Mouse (Mus musculus) heart, embryonic 11.5 days (tissue): ENCODE results near the gene Thrsp. TPM values are rescaled to one million over a fixed set of nuclear protein-coding genes. Genes with fewer than 3 reads are reported as not detected.

Source experiments
- ATAC-seq: fragments of 200-750 bp; cut with Nextera tagmentation; replicated peaks from 2 replicates; pipeline ENCODE4 v1.8.0; 2017; ENCODE audit warnings: moderate library complexity; ENCODE audit not compliant: insufficient number of reproducible peaks, low FRiP score, low TSS enrichment
- H3K27ac ChIP-seq: fragments of 300-500 bp; sonication (generic); 2 replicates; pipeline ENCODE4 v1.5.1; 2014; ENCODE audit warnings: mild to moderate bottlenecking, low read depth, low read length
- H3K27me3 ChIP-seq: fragments of 300-500 bp; sonication (generic); 2 replicates; pipeline ENCODE4 v1.6.1; 2014; ENCODE audit warnings: mild to moderate bottlenecking, low read length, mixed read lengths; ENCODE audit not compliant: control insufficient read depth, insufficient read depth
- H3K36me3 ChIP-seq: fragments of 300-500 bp; sonication (generic); 2 replicates; pipeline ENCODE4 v1.6.1; 2014; ENCODE audit warnings: mild to moderate bottlenecking, low read length, moderate library complexity, mixed read lengths; ENCODE audit not compliant: control insufficient read depth, insufficient read depth
- H3K4me1 ChIP-seq: fragments of 300-500 bp; sonication (generic); 2 replicates; pipeline ENCODE4 v1.6.1; 2014; ENCODE audit warnings: low read length; ENCODE audit not compliant: control insufficient read depth, insufficient read depth
- H3K4me2 ChIP-seq: fragments of 300-500 bp; sonication (generic); 2 replicates; pipeline ENCODE4 v1.6.1; 2014; ENCODE audit warnings: mild to moderate bottlenecking, moderate library complexity
- H3K4me3 ChIP-seq: fragments of 300-500 bp; sonication (generic); 2 replicates; pipeline ENCODE4 v1.5.1; 2014; ENCODE audit warnings: low read depth, low read length
- H3K9ac ChIP-seq: fragments of 300-500 bp; sonication (generic); 2 replicates; pipeline ENCODE4 v1.6.1; 2014; ENCODE audit warnings: mild to moderate bottlenecking, low read depth, low read length, moderate library complexity
- H3K9me3 ChIP-seq: fragments of 300-500 bp; sonication (generic); replicated peaks from 2 replicates; pipeline ENCODE4 v1.6.1; 2016; ENCODE audit warnings: low read length; ENCODE audit not compliant: control insufficient read depth
- WGBS: fragments of 180-500 bp; shearing (Covaris S2); extraction: QIAGEN DNeasy Blood & Tissue Kit; methylation state at CpG from one replicate; pipeline ENCODE4 v1.1.7; 2014; ENCODE audit not compliant: insufficient replicate concordance; 5-methylcytosine and 5-hydroxymethylcytosine counted together
- polyA plus RNA-seq: library from polyadenylated mRNA; unstranded; fragments of >200 nt; fragmentation: Nextera tagmentation; extraction: Ambion mirVana; gene quantifications from 2 replicates; pipeline ENCODE4 v1.2.1, GENCODE M21; 2014

The Thrsp gene
- polyA plus RNA-seq, 1 experiment from 2014 or later = 0.11 TPM

DNA sequence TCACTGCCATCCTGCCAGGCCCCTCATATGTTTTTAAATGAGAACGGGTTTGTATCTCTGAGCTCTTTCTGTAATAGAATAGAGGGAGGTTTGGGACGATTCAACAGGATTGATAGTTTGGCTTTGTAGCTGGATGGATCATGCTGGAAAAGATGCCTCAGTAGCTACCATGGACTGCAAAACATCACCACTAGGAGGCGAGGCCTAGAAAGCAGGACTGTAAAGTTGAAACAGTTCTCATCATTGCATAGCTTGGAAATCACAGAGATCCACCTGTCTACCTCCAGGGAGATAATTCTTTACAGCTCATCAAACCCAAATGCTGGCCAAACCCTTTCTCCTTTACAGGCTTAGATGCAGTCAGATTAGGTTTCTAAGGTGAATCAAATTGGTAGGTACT, 6.0 kb downstream of the Thrsp start:
- no peaks in the 10 kb centered on the region for H3K9me3 ChIP-seq
- H3K4me1 ChIP-seq = no peaks in the 10 kb centered on the region
- WGBS = 77% methylated on average over 3 of the region's 3 CpGs
- H3K9ac ChIP-seq = no peak overlapping the region
- no peak overlapping the region for H3K4me3 ChIP-seq
- H3K27me3 ChIP-seq = no peaks in the 10 kb centered on the region
- peaks cover 14% of the 10 kb centered on the region for H3K36me3 ChIP-seq
- H3K4me2 ChIP-seq = no peak overlapping the region
- ATAC-seq = no peak
- H3K27ac ChIP-seq = no peak overlapping the region

DNA sequence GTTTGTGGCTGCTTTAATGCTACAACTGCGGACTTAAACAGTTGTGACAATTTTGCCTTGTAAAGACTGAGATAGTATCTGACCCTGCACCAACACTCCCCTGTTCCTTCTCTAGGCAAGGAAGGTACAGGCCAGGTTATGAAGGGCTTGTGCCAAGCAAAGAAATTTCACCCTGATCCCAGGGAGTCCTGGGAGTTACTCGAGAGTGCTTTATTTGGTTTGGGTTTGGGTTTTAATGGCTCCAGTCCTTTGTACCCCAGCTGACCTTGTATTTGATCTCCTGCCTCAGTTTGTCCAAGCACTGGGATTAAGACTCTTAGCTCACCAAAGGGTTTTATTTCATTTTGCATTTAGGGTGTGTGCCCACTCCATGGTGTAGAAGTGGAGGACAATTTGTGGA, 6.4 kb downstream of the Thrsp start:
- WGBS = 93% methylated on average over 2 of the region's 2 CpGs

DNA sequence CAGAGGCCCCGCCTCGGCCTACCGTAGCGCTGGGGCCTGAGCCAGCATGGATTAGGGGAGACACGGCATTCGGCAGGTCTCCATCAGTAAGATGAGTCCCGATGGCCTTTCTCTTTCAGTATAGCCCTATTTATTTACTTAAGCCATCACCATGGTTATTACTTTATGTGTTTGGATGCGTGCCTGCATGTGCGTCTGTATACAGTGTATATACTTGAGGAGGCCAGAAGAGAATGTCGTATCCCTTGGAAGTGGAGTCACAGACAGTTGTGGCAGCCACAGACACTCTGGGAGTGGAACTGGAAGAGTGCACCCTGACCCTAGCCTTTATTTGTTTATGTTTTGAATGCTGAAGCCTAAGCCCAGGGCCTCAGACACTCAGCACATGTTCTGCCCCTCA, 10.4 kb downstream of the Thrsp start:
- H3K9me3 ChIP-seq = no peaks in the 10 kb centered on the region
- H3K27me3 ChIP-seq = no peaks in the 10 kb centered on the region
- H3K4me3 ChIP-seq = no peak overlapping the region
- ATAC-seq = no peak
- H3K9ac ChIP-seq = no peak overlapping the region
- no peak overlapping the region for H3K4me2 ChIP-seq
- no peak overlapping the region for H3K27ac ChIP-seq
- H3K4me1 ChIP-seq = no peaks in the 10 kb centered on the region
- 90% methylated on average over 10 of the region's 10 CpGs for WGBS
- H3K36me3 ChIP-seq = peaks cover 14% of the 10 kb centered on the region

More for the DNA sequence above, 6.4 kb downstream of the Thrsp start:
- Histone ChIP-seq H3K4me1 (no peaks in the 10 kb centered on the region), H3K27ac (no peak overlapping the region), H3K9me3 (no peaks in the 10 kb centered on the region), H3K27me3 (no peaks in the 10 kb centered on the region), H3K36me3 (peaks cover 14% of the 10 kb centered on the region), H3K9ac (no peak overlapping the region), H3K4me3 (no peak overlapping the region), H3K4me2 (no peak overlapping the region)
- ATAC-seq = no peak

DNA sequence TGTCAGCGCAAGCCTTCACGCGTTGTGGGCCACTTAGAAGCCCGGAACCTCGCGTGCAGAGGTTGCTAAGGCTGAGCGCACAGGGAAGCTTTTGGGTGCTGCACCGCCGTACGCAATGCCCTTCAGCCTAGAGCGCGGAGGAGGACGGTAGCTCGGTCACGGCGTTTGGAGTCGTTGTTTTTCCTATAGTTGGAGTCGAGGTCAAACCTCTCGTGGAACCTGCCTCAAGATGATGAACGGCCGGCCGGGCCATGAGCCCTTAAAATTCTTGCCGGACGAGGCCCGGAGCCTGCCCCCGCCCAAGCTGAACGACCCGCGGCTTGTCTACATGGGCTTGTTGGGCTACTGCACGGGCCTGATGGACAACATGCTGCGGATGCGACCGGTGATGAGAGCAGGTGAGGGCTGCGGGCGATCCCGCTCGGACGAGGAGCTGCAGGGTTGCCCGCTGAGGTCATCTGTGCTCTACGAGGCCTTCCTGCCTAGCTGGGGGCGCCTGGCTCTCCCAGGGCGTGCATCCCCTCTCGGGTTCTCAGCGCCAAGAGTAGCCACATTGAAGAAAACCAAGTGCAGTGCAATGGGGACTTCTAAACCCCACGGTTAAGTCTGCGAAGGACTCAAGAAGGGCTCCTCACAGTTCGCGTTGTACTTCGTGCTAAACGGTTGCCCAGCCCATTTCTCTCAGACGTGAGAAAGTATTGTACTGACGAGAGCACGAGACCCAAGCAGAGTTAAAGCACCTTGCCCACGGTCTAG, 17.4 kb downstream of the Thrsp start, which contains the start of gene Ndufc2:
Ndufc2 (plus strand) TSS at position 44 of the 756 bp plus-strand sequence.
- H3K27ac ChIP-seq = peak within 1 kb of the TSS; percentile 78
- peak; percentile 86 for ATAC-seq
- H3K4me1 ChIP-seq = peaks cover 9% of the 10 kb centered on the region; the same call in 1 of the 2 replicates
- peak within 1 kb of the TSS; percentile 96 for H3K4me3 ChIP-seq
- no peaks in the 10 kb centered on the region for H3K9me3 ChIP-seq
- H3K4me2 ChIP-seq = peak within 1 kb of the TSS; percentile 76
- WGBS = under 1% methylated on average over 54 of the region's 54 CpGs
- H3K36me3 ChIP-seq = 0 out of 2 replicates have a peak, but pooled peaks cover 3% of the 10 kb centered on the region
- no peaks in the 10 kb centered on the region for H3K27me3 ChIP-seq
- H3K9ac ChIP-seq = peak within 1 kb of the TSS; percentile 88

DNA sequence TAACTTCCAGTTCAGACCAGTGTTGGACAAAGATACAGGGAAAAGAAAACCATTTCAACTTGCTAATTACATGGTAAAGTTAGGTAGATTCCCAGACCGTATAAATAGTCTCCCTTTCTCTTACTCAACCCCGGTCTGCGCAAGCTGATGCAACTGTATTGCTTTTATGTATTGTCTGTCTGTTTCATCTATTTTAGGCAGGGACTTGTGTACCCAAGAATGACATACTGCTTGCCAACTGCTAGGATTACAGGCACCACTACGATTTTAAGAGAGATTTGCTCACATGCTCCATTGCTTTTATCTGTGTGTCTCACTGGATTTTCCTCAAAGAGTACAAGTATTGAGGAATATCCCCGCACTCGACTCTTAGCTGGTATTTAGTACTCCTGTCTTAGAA, 18.6 kb downstream of the Thrsp start:
- peaks cover 9% of the 10 kb centered on the region; the same call in 1 of the 2 replicates for H3K4me1 ChIP-seq
- H3K27me3 ChIP-seq = no peaks in the 10 kb centered on the region
- H3K4me2 ChIP-seq = no peak overlapping the region
- no peak for ATAC-seq
- no peak overlapping the region for H3K27ac ChIP-seq
- no peak overlapping the region for H3K4me3 ChIP-seq
- H3K9ac ChIP-seq = no peak overlapping the region
- 87% methylated on average over 6 of the region's 6 CpGs for WGBS
- 0 out of 2 replicates have a peak, but pooled peaks cover 3% of the 10 kb centered on the region for H3K36me3 ChIP-seq
- H3K9me3 ChIP-seq = no peaks in the 10 kb centered on the region

DNA sequence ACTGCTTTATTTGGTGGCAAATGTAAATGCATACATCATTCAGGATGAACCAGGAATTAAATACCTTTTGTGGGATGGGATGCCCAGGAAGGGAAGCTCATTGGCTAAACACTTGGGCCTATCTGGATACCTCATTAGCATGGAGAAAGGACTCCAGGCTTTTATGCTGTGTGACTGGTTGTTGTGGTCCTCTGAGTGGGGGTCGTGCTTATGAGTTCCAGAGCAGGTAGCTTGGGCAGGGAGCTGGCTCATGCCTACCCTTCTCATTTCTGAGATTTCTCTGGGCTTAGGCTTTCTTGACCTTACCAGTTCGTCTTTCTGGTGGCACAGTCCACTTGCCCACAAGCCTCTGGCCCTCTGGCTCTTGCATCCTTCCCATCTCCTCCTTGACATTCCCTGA, 23.2 kb downstream of the Thrsp start:
- no peaks in the 10 kb centered on the region for H3K27me3 ChIP-seq
- ATAC-seq = no peak
- H3K9ac ChIP-seq = no peak overlapping the region
- no peak overlapping the region for H3K4me3 ChIP-seq
- H3K9me3 ChIP-seq = no peaks in the 10 kb centered on the region
- H3K36me3 ChIP-seq = peaks cover 8% of the 10 kb centered on the region
- H3K4me2 ChIP-seq = no peak overlapping the region
- no peak overlapping the region for H3K27ac ChIP-seq
- H3K4me1 ChIP-seq = no peaks in the 10 kb centered on the region
- 77% methylated on average over 2 of the region's 2 CpGs for WGBS

DNA sequence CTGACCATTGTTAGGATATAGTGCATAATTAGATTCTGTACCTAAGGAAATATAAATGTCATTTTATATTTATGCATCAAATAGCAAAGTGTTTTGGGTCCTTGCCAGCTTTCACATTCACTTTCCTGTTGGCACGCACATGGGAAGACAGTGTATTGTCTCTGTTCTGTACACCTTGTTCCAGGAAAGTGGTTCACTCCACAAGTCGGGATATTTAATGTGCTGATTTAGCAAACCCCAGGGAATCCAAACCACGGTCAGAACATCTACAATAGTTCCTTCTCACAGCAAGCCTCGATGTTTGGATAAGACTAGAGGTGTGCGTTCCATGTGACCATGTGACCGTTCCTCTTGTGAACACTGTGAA, 25.5 kb downstream of the Thrsp start:
- H3K9ac ChIP-seq = no peak overlapping the region
- WGBS = 91% methylated on average over 6 of the region's 6 CpGs
- H3K4me3 ChIP-seq = no peak overlapping the region
- H3K9me3 ChIP-seq = no peaks in the 10 kb centered on the region
- no peak overlapping the region for H3K27ac ChIP-seq
- H3K4me1 ChIP-seq = no peaks in the 10 kb centered on the region
- peaks cover 12% of the 10 kb centered on the region for H3K36me3 ChIP-seq
- no peaks in the 10 kb centered on the region for H3K27me3 ChIP-seq
- no peak for ATAC-seq
- no peak overlapping the region for H3K4me2 ChIP-seq

DNA sequence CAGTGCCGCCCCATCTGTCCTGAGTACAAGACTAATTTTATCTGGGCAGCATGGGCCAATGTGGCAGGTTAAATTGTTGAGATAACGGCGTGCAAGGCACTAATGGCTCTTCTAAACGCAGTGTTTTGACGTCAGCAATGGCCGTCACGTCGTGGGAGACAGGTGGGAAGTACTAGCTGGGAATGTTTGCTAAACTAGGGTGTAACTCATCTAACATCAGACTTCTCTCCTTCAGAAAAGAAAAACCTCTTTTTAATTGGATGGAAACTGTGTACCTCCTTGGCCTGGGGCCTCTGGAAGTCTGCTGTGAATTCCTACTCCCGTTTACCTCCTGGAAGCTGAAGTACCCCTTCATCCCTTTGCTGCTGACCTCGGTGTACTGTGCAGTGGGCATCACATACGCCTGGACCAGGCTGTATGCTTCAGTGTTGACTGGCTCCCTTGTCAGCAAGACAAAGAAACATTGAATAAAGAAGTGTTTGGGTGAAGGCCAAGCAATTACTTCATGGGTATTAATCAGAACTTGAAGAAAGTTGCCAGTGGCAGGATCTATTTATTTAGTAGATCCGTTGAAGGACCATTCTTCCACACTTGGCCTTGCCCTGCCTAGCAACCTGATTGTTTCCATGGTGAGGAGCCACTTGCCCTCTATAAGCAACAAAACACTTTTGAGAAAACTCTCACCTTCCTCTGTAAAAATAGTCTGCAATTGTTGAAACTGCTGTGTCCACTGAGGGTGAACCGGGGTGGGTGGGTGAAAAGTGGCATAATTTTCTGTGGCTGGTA, 26.0 kb downstream of the Thrsp start:
- H3K4me2 ChIP-seq = no peak overlapping the region
- H3K27ac ChIP-seq = no peak overlapping the region
- H3K4me3 ChIP-seq = no peak overlapping the region
- no peaks in the 10 kb centered on the region for H3K4me1 ChIP-seq
- H3K9me3 ChIP-seq = no peaks in the 10 kb centered on the region
- no peaks in the 10 kb centered on the region for H3K27me3 ChIP-seq
- peaks cover 16% of the 10 kb centered on the region for H3K36me3 ChIP-seq
- WGBS = 79% methylated on average over 13 of the region's 13 CpGs
- no peak for ATAC-seq
- no peak overlapping the region for H3K9ac ChIP-seq
